Mouse (Mus musculus): Measurements from ENCODE around the gene Ctps2. TPM values are rescaled to one million over a fixed set of nuclear protein-coding genes. Genes with fewer than 3 reads are reported as not detected.

Ctps2 gene
- total and polyA plus RNA-seq, 3 experiments, result 22.3 to 26.4 (median 23.3) TPM

GRCm38 (mm10) chrX:162901371-162902039 is 467 bp downstream of the Ctps2 start:
- Histone ChIP-seq H3K27me3 (replicated peaks) (no peaks in the 10 kb centered on the region), H3K79me2 (replicated peaks; ENCODE audit: control insufficient read depth, extremely low read depth, insufficient read depth, poor library complexity, severe bottlenecking) (no peaks in the 10 kb centered on the region; the same call in 1 of the 2 replicates), H3K27ac (ENCODE audit: insufficient read depth, low read depth) (peak overlapping the region; percentile 79), H3K9me3 (replicated peaks; ENCODE audit: low read length) (no peaks in the 10 kb centered on the region), H3K4me1 (ENCODE audit: control insufficient read depth in 1 of 2, insufficient read depth in 2 of 2) (peaks cover 0 to 3% of the 10 kb centered on the region in 2 experiments; a peak in 1 of 4 replicates), H3K4me2 (ENCODE audit: insufficient read depth, low read depth, poor library complexity, severe bottlenecking) (peak overlapping the region; percentile 9; the same call in 1 of the 2 replicates), H3K9ac (ENCODE audit: insufficient read depth, low read depth) (peak overlapping the region; percentile 49), H3K36me3 (replicated peaks in 1 of 2; ENCODE audit: control insufficient read depth in 1 of 2, insufficient read depth in 1 of 2, low read length in 1 of 2) (peaks cover 0 to 8% of the 10 kb centered on the region in 2 experiments), H3K4me3 (replicated peaks in 1 of 3; ENCODE audit: low read depth in 2 of 3, low read length in 2 of 3, poor library complexity in 1 of 3) (peak overlapping the region; percentile 66 to 69 (median 68))
- in situ Hi-C loops (cut with MboI; ENCODE audit: low pct_ligation_motif_present, low pct_unique_long_range_greater_than_20kb, low sequenced_read_pairs), result loop anchor here (25.0 kb wide), 1 partner anchor 236 kb away; no protein-coding TSS in a partner anchor
- dilution Hi-C loops (cut with MboI; ENCODE audit: extremely low pct_ligation_motif_present, extremely low pct_unique_long_range_greater_than_20kb, low sequenced_read_pairs), result no loop called here
- TF ChIP-seq IRF4 (IDR thresholded peaks at IDR 0.05; ENCODE audit: low read depth, low read length) (no peak), ELF1 (IDR thresholded peaks at IDR 0.05; ENCODE audit: low read depth, low read length) (no peak), MXI1 (IDR thresholded peaks at IDR 0.05; ENCODE audit: low read depth, low read length) (no peak), SIN3A (IDR thresholded peaks at IDR 0.05; ENCODE audit: low read length) (peak; percentile 16; the same call in 1 of the 2 replicates), POLR2AphosphoS2 (IDR thresholded peaks at IDR 0.05; ENCODE audit: low read depth, low read length) (no peak), E2F4 (IDR thresholded peaks at IDR 0.05; ENCODE audit: insufficient replicate concordance, low read depth, low read length) (no peak), ZKSCAN1 (IDR thresholded peaks at IDR 0.05; ENCODE audit: borderline replicate concordance, low read depth, low read length) (no peak), MAFK (IDR thresholded peaks at IDR 0.05; ENCODE audit: insufficient replicate concordance, low read length) (no peak), UBTF (IDR thresholded peaks at IDR 0.05; ENCODE audit: low read depth, low read length) (no peak), RCOR1 (conservative IDR thresholded peaks at IDR 0.05; ENCODE audit: low read depth, low read length) (no peak), TCF12 (IDR thresholded peaks at IDR 0.05; ENCODE audit: low read depth, low read length) (0 out of 2 replicates have a peak, but pooled peaks have one; percentile 10), ZC3H11A (IDR thresholded peaks at IDR 0.05; ENCODE audit: low read depth, low read length) (no peak), MYC (IDR thresholded peaks at IDR 0.05; ENCODE audit: low read depth, low read length) (no peak), CTCF (conservative IDR thresholded peaks at IDR 0.05 in 1 of 2, IDR thresholded peaks at IDR 0.05 in 1 of 2; ENCODE audit: low read depth in 2 of 2, low read length in 2 of 2) (peak in 1 of 2 experiments; percentile 11; a peak in 1 of 4 replicates), POLR2A (IDR thresholded peaks at IDR 0.05; ENCODE audit: low read depth, low read length) (peak; percentile 10; the same call in 1 of the 2 replicates), MAX (IDR thresholded peaks at IDR 0.05; ENCODE audit: low read length) (no peak), ZMIZ1 (IDR thresholded peaks at IDR 0.05; ENCODE audit: low read depth, low read length) (no peak), SMC3 (IDR thresholded peaks at IDR 0.05; ENCODE audit: low read depth, low read length) (no peak), BHLHE40 (IDR thresholded peaks at IDR 0.05; ENCODE audit: low read depth, low read length) (no peak), MAZ (IDR thresholded peaks at IDR 0.05; ENCODE audit: low read depth, low read length) (no peak), HCFC1 (IDR thresholded peaks at IDR 0.05; ENCODE audit: low read depth, low read length) (no peak)
- DNase-seq (ENCODE audit: extremely low read depth), result no peak

All from CH12.LX (cell line).